Mouse (Mus musculus): Measurements from ENCODE around the gene Ttc28.
A peak's percentile ranks its signal among the peaks of the same experiment; 100 is the strongest.

The Ttc28 gene

DNA sequence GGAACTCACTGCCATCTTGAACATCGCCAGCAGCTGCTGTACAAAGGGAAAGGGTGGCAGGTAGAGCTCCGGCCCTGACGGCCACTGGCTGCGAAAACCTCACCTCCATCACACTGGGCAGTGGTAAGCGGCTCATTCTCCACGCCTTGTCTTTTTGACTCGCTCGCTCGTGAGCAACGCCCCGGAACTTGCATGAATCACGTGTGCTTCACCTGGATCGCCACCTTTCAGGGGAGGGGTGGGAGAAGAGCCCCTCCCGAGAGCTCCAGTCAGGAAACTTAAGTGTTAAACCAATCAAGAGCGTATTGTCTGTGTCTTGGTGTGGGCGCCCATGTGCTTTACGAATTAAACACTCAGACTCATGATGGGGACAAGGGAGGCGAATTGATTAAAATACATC lies 252.0 kb downstream of the Ttc28 start:
- no peak for DNase-seq (ENCODE audit: low read depth, low spot score)

DNA sequence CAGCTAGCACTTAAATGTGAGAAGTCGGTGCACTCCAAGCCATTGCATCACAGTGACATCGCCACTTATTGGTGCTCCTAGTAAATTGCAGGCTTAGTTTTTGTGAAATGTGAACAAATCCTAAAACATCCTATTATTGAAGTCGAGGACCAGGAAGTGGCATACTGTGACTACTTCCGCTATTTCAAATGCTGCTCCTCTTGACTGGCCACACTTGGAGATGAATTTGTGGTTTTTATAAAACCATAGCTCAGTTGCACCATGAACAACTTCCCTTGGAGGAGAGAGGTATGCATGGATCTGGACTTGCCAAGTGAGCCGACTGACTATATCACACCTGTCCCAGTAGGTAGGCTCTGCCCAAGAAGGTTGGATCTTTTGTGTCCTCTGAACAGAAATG lies 253.5 kb downstream of the Ttc28 start:
- no peak for DNase-seq (ENCODE audit: low read depth, low spot score)

DNA sequence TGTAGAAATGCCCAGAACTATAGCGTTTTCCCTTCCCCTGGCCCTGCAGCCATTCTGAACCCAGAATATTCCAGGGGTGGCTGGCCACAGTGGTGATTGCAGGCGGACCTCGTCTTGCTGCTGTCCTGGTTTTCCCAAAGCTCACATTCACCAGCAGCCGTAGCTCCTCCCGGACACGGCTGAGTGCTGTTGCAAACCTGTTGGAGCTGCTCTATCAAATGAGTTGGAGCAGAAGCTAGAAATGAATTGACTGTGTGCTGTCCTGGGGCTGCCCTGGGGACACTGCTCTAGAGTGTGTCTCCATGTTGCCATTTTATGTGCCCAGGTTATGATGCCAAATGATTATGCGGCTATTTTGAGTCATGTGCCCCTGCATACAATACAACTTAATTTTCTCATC lies 254.2 kb downstream of the Ttc28 start:
- no peak for DNase-seq (ENCODE audit: low read depth, low spot score)

DNA sequence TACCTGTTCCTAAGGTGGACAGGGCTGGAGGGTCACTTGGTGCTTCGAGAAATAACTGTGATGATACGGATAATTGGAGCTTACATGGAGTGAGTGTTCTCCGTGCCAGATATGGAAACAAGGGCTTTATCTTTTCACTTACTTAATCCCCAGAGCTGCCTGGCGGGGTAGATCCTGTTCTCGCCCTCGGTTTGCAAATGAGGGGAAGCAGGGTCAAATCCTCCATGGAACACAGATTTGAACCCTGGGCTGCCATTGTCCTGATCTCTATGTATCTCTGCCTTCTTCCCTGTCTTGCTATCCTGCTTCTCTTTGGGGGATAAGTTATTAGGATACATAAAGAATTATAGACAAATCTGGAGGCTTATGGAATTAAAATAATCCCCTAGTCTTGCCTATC lies 257.7 kb downstream of the Ttc28 start:
- peak; percentile 17 for DNase-seq (ENCODE audit: low read depth, low spot score)

DNA sequence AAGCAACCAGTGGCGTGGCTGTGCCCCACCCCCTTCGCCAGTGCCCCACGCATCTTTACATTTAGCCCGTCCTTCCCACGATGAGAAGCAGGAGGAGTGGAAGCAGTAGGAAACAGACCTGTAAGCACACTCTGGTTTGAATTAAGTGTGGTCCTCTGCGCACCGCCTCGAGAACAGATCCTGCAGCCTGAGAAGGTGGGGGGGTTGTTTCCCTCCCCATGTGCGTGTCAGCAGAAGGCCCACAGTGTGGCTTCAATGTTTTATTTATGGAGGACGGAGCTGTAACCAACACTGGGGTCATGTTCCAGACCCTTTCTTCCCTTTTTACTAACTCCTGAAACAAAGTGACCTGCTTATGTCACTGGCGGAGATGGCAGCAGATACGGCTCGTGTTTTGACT lies 258.1 kb downstream of the Ttc28 start:
- no peak for DNase-seq (ENCODE audit: low read depth, low spot score)

DNA sequence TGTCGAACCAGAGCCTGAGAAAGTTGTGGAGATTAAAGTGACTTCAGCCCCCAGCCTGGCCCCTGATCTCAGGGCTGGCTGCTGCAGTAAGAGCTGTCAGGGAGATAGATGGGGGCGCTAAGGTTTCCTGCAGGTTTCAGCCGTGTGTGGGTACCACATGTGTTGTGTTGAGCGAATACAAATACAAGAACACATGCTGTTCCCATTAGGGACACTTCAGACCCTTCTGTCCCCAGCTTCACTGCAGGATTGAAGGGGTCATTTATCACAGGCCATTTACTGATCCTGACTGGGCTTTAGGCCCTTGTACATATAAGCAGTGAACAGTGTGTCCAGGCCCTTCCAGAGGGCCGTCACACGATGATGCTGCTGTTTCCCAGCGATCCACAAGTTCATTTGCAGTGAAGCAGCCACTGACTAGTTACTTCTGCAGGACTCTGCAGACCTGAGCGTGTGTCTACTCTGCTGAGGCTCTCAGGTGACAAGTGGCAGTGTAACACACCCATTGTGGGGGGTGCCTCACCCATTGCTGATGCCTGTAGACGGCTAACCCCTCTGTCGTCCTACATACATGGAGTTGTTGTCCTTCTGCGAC lies 258.7 kb downstream of the Ttc28 start:
- no peak for DNase-seq (ENCODE audit: low read depth, low spot score)

DNA sequence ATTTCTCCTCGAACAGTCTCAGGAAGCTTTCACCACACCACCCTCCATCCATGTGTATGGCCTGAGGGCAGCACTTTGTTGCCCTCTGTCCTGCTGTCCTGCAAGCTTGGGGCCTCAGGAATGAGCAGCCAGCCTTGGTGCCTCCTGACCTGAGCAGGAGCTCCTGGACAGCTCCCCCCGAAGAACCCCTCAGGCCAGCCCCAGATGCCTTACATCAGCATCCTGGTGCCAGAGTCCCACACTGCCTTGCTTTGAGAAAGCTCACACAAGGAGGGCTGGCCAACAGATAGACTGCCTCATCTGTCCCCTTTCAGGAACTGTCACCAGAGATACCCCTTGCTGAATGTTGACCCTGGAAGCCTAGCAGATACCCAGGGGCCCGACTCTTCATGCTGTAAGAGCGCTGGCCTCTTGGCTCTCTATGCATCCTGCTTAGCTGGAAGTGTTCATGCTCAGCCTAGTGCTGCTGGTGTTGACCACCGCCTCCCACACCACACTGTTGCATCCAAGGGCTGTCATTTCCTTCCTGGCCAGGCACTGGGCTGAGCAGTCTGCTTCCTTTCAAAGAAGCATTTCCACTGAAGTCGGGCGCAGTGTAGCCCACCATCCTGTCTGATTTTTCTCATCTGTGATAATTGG lies 259.4 kb downstream of the Ttc28 start:
- DNase-seq (ENCODE audit: low read depth, low spot score), result no peak

DNA sequence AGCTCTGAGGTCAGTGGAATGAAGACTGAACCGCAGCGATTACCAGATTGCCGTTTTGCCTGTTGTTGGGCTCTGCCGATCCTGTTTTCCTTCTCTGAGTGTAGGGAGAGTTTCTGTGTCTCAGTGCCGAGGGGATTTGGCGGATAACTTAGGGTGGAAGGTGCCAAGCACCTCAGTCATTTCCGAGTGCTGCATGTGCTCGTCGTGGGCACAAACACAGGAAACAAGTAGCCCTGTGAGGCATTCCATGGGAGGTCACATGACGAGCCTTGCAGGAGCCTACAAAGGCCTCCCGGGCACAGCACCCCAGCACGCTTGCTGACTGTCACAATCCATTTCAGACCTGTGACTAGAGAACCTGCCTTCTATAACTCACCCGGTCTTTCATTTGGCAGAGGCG lies 260.0 kb downstream of the Ttc28 start:
- DNase-seq (ENCODE audit: low read depth, low spot score), result no peak

DNA sequence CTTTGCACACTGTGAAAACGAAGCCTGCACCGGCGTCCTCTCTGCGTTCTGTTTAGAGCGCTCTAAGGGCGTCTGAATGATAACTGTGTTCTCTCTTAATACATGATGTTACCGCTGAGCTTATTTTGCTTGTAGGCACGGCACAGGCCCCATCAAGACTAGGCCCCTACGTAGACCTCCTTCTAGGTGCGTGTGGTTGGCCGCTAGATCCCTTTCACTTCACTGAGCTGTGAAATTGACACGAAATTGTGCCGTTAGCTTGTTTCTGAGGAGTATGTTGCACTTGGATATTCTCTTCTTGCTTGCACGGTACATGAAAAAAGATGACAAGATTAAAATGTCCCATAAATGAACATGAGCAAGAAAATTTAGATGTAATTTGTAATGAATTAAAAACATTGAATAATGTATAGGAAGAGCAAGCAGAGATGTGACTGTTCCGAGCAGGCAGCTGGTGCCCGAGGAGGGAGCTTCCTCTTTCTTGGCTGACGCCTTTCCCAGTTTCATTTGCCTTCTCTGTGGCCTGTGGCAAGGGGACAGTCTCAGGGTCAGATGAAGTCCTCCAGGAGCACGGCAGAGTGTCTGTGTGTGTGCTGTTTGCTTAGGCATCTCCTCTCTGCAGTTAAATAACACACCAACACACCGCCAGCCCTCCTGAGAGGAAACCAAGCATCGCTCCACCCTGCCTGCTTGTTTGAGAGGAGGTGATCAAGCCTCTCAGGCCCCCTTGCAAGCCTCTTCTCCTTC lies 261.7 kb downstream of the Ttc28 start:
- DNase-seq (ENCODE audit: low read depth, low spot score), result no peak

DNA sequence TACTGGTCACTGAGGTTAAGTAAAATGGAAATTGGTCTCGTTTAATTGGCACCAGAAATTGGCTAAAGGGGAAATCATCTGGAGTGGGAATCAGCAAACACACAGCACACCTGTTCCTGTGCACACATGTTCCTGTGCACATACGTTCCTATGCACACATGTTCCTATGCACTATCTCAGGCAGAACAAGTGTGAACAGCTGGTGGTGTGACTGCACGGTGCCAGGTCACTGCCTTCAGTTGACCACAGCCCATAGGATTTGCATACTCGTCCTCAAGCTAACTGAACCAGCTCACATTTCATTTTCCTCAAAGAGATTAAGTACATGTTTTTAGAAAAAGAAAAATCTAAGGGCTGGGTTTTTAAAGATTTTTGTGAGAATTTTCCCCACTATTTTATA lies 263.2 kb downstream of the Ttc28 start:
- no peak for DNase-seq (ENCODE audit: low read depth, low spot score)

DNA sequence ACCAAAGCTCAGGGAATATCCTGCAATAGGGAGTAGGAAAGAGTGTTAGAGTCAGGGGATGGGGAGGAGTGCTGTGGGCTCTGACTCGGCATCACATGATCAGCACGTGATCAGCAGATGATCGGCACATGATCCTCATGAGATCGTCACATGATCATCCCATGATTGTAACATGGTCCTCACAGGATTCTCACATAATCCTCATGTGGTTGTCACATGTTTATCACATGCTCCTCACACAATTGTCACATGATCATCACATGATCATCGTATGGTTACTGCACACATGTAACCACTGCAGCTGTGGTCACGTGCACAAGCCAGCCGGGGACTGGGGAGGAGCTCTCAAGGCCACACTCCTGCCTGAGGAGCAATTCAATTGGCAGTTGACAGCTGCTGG lies 264.8 kb downstream of the Ttc28 start:
- DNase-seq (ENCODE audit: low read depth, low spot score), result no peak

DNA sequence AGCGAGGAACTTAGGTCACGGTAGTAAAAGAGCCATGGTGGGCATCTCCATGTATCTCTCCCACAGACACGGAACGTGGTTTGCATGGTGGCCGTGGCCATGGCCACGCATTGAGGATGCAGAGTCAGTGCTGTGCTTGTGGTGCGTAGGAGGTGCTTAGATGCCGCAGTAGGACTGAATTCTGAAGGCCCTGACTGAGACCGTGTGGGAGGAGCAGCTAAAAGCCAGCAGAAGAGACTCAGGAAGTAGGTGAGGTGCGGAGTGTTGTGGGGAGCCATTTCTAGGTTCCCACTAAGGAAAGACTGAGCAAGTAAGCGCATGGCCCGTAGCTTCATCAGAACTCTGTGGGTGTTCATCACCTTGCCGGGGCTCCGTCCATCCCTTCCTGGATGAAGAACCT lies 271.0 kb downstream of the Ttc28 start:
- DNase-seq (ENCODE audit: low read depth, low spot score), result no peak

DNA sequence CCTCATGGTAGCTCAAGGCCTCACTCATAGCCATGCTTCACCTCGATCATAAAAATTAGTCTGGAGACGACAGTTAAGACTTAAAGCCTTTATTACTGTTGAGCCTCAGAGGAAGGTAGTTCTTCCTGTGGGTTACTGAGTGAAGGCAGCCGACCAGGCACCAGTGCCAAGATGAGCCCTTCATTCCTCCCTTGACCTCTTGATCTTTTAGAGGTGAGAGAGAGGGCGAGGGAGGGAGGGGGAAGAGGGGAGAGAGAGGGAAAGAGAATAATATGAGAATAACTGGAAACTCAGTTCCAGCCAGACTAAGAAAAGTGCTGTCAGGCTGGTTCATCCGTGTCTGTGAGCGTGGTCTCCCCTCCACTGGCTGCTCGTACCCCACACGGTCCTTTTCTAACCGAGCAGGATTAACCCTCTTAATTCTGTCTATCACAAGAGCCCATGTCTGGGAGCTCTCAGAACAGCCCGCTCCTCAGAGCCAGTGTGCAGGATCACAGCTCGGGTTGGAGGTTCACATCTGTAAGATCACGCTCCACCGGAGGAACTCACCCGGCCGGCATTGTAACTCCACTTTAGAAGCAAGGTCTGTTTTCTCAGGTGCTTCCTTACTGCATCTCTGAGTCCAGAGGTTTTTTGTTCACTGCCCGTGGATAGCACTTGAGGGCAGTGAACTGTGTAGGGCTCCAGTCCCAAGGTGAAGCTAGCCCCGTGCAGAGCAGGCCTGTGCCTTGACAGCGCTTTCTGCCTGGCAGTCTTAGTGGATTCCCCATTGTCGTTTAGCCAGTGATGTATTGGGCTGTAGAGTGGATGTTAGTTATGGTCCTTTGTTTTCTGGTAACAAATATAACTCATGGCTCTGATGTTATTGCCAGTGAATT lies 272.5 kb downstream of the Ttc28 start:
- no peak for DNase-seq (ENCODE audit: low read depth, low spot score)

DNA sequence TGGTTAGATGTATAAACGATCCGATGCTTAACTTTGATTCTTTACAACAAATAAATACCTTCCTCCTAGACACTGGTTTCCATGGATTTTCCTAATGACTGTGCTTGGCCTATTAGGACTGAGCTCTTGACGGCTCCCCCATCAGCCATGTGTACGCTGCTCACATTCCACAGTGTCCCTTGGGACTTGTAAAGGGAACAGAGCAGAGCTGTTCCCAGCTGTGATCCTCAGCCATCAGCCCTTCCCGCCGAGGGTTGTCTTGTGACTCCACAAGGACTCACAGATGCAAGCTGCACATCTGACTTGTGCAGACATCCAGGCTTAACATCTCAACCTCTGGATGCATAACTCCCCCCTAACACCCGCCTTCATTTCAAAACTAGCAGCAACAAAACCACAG lies 275.0 kb downstream of the Ttc28 start:
- DNase-seq (ENCODE audit: low read depth, low spot score), result no peak

DNA sequence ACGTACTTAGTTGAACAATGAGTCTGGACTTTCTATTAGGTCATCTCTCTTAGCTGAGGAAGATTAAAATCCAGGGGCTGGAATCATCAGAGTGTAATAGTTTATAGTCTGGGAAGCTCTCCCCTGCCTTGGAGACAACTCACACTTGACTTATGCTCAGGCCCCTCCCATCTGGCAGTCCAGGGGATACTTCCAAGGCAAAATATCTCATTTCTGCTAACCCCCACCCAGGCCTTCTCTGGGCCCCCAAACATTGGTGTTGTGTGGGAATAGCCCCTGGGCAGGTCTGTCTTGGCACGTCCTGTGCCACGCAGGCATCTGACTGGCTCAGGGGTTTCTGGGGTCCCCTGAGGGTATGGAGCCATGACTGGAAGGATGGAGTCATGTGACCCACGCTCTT lies 275.7 kb downstream of the Ttc28 start:
- no peak for DNase-seq (ENCODE audit: low read depth, low spot score)

DNA sequence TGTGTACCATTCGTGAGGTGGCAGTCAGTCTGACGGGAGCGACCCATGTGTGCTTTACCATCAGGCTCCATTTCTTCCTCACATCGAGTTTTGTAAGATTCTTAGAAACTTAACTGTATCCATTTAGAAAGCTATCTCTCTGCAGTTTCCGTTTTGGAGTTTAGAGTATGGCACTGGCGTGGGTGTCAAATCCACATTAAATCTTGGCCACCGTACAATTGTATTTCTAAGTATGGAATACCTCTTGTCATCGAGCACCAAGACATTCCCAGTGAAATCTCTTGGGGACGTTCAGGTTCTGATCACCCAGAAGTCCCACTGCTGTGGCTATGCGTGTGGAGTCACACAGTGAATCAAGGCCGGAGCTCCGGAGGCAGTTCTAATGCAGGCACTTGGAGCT lies 276.3 kb downstream of the Ttc28 start:
- DNase-seq (ENCODE audit: low read depth, low spot score), result no peak

DNA sequence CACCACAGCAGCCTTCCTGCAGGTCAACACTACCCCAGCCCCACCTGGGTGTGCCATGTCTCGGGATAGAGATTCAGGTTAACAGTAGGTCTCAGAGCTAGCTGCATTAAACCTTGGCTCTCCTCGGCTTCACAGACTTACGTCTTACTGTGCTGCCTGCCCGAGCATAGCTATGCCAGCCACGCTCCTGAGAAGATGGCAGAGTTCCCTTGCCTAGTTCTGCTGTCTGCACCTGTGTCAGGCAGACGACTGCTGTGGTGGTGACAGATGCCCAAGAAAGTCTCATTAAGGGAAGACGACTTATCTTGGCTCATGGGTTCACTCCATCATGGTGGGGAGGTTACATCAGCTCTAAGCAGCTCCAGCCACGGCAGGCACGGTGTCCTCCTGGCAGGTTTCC lies 278.7 kb downstream of the Ttc28 start:
- no peak for DNase-seq (ENCODE audit: low read depth, low spot score)

DNA sequence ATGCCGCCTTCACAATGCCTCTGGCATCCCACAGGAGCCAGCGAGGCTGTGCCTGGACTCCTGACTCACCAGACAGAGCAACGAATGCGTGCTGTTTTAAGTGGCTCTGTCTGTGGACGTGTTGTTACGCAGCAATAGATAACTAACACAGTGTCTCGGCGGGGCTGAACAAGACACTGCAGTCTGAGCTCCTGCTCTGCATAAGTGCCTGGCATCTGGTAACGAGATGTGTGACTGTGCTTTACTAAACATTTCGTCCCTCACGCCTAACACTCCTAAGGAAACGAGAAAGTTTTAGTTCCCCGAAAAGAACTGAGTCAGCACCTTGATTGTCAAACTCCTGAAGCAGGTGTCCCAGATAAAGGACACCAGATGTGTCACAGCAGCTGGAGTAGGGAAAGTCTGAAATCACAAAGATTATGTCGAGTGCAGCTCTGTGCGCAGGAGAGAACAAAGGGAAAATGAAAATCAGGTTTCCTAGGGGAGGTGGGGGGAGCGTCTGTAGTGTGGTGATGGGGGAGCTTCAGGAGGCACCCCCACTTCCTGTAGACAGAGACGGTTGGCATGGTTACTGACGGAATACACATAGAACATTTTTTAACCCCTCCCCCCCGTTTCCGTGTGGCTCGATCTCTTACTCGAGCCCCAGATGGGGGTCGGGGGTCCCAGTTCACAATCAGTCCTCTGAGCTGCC lies 280.2 kb downstream of the Ttc28 start:
- no peak for DNase-seq (ENCODE audit: low read depth, low spot score)

DNA sequence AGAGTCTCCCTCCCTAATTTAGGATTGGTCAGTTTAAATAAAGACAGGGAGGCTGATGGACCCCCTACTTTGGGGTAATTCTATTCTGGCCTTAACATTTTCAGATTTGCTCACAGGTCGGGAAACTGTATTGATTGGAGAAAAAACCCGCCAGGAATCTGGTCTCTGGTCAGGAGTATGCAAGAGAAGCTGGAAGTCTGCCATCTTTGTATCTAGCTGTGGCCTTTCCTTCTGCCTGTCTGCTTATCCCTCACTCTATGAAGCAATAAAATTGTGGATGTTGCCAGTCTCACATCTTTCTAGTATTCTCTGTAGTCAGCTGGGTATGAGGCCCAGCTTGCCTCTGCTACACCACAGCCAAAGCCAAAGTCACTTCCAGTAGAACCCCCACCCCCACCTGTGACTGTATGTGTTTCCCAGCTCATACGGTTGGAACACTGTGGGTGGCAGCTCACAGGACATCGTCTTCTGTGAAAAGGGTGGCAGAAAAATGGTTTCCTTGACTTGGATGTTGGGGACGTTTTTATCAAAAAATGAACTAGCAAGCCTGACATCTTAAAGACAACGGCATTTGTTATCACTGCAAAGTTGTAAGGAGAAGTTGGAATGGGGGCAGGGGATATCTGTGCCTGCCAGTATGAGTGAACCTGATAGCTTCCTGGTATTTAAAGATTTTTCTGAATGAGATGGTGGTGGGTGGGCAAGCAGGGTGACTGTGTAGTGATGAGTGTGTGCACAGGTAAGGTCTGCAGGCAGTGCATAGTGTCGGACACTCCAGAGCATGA lies 281.7 kb downstream of the Ttc28 start:
- no peak for DNase-seq (ENCODE audit: low read depth, low spot score)

DNA sequence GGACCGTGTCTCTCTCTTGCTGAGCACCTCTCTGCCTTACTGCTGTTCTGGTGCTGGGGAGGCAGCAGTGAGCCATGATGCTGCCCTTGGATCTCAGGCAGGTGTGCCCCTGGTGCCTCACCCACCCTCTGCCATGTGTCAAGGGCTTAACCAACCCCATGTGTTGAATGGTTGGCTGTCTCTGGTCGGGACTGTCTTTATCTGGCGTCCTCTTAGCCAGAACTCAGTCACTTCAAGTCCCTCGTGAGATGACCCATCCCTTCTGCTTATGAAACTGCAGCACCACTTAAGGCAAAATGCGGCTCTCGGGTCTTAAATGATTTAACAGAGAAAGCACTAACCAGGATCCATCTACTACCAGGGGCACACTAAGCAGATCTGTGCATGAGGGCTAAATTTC lies 283.3 kb downstream of the Ttc28 start:
- no peak for DNase-seq (ENCODE audit: low read depth, low spot score)

DNA sequence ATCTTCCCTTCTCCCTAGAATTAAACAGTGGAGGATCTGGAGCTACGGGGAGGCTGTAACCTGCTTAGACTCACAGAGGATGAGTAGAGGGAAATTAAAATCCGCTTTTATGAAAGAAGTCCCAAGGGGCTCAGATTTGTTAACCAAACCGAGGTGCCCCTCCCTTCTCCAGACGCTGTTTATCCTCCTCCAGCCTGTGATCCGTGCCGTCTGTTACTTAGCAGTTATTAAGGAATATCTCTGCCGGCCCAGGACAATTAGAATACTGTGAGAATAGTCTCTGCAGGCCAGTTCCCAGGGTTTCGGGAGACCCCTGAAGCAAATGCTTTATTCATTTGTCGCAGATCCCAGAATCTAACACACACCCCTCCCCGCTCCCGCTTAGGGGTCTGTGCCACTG lies 283.8 kb downstream of the Ttc28 start:
- DNase-seq (ENCODE audit: low read depth, low spot score), result peak; percentile 27
